Mouse (Mus musculus) lung, adult 2 months (tissue): ENCODE results near the gene H2-DMb2. TPM values are rescaled to one million over a fixed set of nuclear protein-coding genes. Genes with fewer than 3 reads are reported as not detected.

Experiments
- DNase-seq: peaks from one replicate; pipeline ENCODE4 v3.0.0; 2022
- H3K4me1 ChIP-seq: fragments of 200-500 bp; 2 replicates; pipeline ENCODE4 v1.6.1; 2011; ENCODE audit warnings: low read length; ENCODE audit not compliant: control insufficient read depth, insufficient read depth
- H3K4me3 ChIP-seq: fragments of 200-500 bp; replicated peaks from 2 replicates; pipeline ENCODE3; 2011; ENCODE audit warnings: low read depth, mild to moderate bottlenecking, control low read depth, low read length; ENCODE audit errors: extremely low read depth
- CTCF ChIP-seq: fragments of 200-500 bp; IDR thresholded peaks from 2 replicates; pipeline ENCODE4 v1.5.1; 2011; ENCODE audit warnings: mild to moderate bottlenecking, low read length, control low read depth; ENCODE audit not compliant: insufficient read depth
- POLR2A ChIP-seq: fragments of 200-500 bp; IDR thresholded peaks from 2 replicates; pipeline ENCODE4 v1.6.1; 2011; ENCODE audit warnings: low read depth, mild to moderate bottlenecking, control low read depth, low read length, borderline replicate concordance; ENCODE audit errors: extremely low read depth
- WGBS: fragments of 180-500 bp; shearing (Covaris S2); methylation state at CpG from one replicate; pipeline ENCODE4 v1.1.7; 2018; 5-methylcytosine and 5-hydroxymethylcytosine counted together
- polyA plus RNA-seq: library from polyadenylated mRNA; depleted of rRNA; stranded (reverse); fragments of >200 nt; gene quantifications from 2 replicates; pipeline ENCODE4 v1.2.3, GENCODE M21; 2012

The H2-DMb2 gene
- polyA plus RNA-seq, 1 experiment, result 38.9 TPM

GRCm38 (mm10) chr17:34172528-34172927 is 29.4 kb downstream of the H2-DMb2 start:
- no peak for DNase-seq
- 97% methylated on average over 5 of the region's 5 CpGs for WGBS
- H3K4me3 ChIP-seq, result no peak overlapping the region
- no peaks in the 10 kb centered on the region for H3K4me1 ChIP-seq
- TF ChIP-seq POLR2A, result no peak

- H3K4me3 ChIP-seq, result no peak overlapping the region
- WGBS, result 44% methylated on average over 1 of the region's 1 CpGs
- no peak for DNase-seq
- no peak for TF ChIP-seq CTCF
- no peak for TF ChIP-seq POLR2A
- no peaks in the 10 kb centered on the region for H3K4me1 ChIP-seq
Observed at GRCm38 (mm10) chr17:34174075-34174474, 31.0 kb downstream of the H2-DMb2 start.

- Histone ChIP-seq H3K4me3 (no peak overlapping the region), H3K4me1 (no peaks in the 10 kb centered on the region)
- DNase-seq, result no peak
- 73% methylated on average over 4 of the region's 4 CpGs for WGBS
- no peak for TF ChIP-seq CTCF
- no peak for TF ChIP-seq POLR2A
Observed at GRCm38 (mm10) chr17:34177179-34177578, 34.1 kb downstream of the H2-DMb2 start.

GRCm38 (mm10) chr17:34179019-34179418 is 35.9 kb downstream of the H2-DMb2 start:
- 38% methylated on average over 6 of the region's 6 CpGs for WGBS
- TF ChIP-seq CTCF (no peak), POLR2A (no peak)
- H3K4me3 ChIP-seq, result no peak overlapping the region
- H3K4me1 ChIP-seq, result no peaks in the 10 kb centered on the region
- no peak for DNase-seq

- 58% methylated on average over 13 of the region's 13 CpGs for WGBS
- no peak for DNase-seq
- Histone ChIP-seq H3K4me3 (no peak overlapping the region), H3K4me1 (no peaks in the 10 kb centered on the region)
- no peak for TF ChIP-seq CTCF
- TF ChIP-seq POLR2A, result no peak
Observed at GRCm38 (mm10) chr17:34179913-34180859, 37.1 kb downstream of the H2-DMb2 start.

GRCm38 (mm10) chr17:34183564-34184219 is 40.6 kb downstream of the H2-DMb2 start:
- TF ChIP-seq POLR2A, result no peak
- TF ChIP-seq CTCF, result no peak
- no peak overlapping the region for H3K4me3 ChIP-seq
- peaks cover 6% of the 10 kb centered on the region; the same call in 1 of the 2 replicates for H3K4me1 ChIP-seq
- DNase-seq, result no peak
- 71% methylated on average over 15 of the region's 15 CpGs for WGBS

GRCm38 (mm10) chr17:34185526-34185925 is 42.4 kb downstream of the H2-DMb2 start:
- peaks cover 11% of the 10 kb centered on the region for H3K4me1 ChIP-seq
- TF ChIP-seq CTCF (no peak), POLR2A (no peak)
- no peak overlapping the region for H3K4me3 ChIP-seq

GRCm38 (mm10) chr17:34186885-34187260 is 43.8 kb downstream of the H2-DMb2 start:
- peaks cover 11% of the 10 kb centered on the region for H3K4me1 ChIP-seq
- peak overlapping the region; percentile 85 for H3K4me3 ChIP-seq
- TF ChIP-seq CTCF (no peak), POLR2A (no peak; the same call in 1 of the 2 replicates)
- no peak for DNase-seq
- WGBS, result 1% methylated on average over 14 of the region's 14 CpGs

More at GRCm38 (mm10) chr17:34185526-34185925, 42.4 kb downstream of the H2-DMb2 start:
- 91% methylated on average over 9 of the region's 9 CpGs for WGBS
- DNase-seq, result no peak

GRCm38 (mm10) chr17:34187261-34187916 is 44.3 kb downstream of the H2-DMb2 start, which contains the start of the genes Tap1 and Psmb9:
TSS of gene Tap1 (plus strand) at chr17:34187553.
TSS of gene Psmb9 (minus strand) at chr17:34187764.
- peak within 1 kb of the TSS; percentile 85 for H3K4me3 ChIP-seq
- TF ChIP-seq CTCF (no peak), POLR2A (peak; percentile 73; the same call in 1 of the 2 replicates)
- peaks cover 11% of the 10 kb centered on the region for H3K4me1 ChIP-seq
- under 1% methylated on average over 46 of the region's 46 CpGs for WGBS
- peak; percentile 99 for DNase-seq

GRCm38 (mm10) chr17:34188010-34188409 is 44.9 kb downstream of the H2-DMb2 start:
- DNase-seq, result no peak
- peaks cover 11% of the 10 kb centered on the region for H3K4me1 ChIP-seq
- TF ChIP-seq POLR2A (no peak), CTCF (no peak)
- peak overlapping the region; percentile 85 for H3K4me3 ChIP-seq
- WGBS, result 3% methylated on average over 20 of the region's 20 CpGs
